Mouse (Mus musculus): Measurements from ENCODE around the gene Ccdc39. TPM values are rescaled to one million over a fixed set of nuclear protein-coding genes. Genes with fewer than 3 reads are reported as not detected.
A peak's percentile ranks its signal among the peaks of the same experiment; 100 is the strongest.

Ccdc39 gene
- total and polyA plus RNA-seq, 3 experiments, result 0.25 to 5.6 (median 0.51) TPM

- TF ChIP-seq CHD2 (IDR thresholded peaks at IDR 0.05; ENCODE audit: low read length) (peak; percentile 100), TBP (conservative IDR thresholded peaks at IDR 0.05; ENCODE audit: low read depth, low read length) (peak; percentile 59; the same call in 1 of the 2 replicates), IRF4 (IDR thresholded peaks at IDR 0.05; ENCODE audit: low read depth, low read length) (peak; percentile 42; the same call in 1 of the 2 replicates), POLR2AphosphoS2 (IDR thresholded peaks at IDR 0.05; ENCODE audit: low read depth, low read length) (peak; percentile 59), RAD21 (IDR thresholded peaks at IDR 0.05; ENCODE audit: low read depth, low read length) (peak; percentile 26), TCF12 (IDR thresholded peaks at IDR 0.05; ENCODE audit: low read depth, low read length) (peak; percentile 92), NELFE (IDR thresholded peaks at IDR 0.05; ENCODE audit: low read depth, low read length) (peak; percentile 94), JUN (IDR thresholded peaks at IDR 0.05; ENCODE audit: insufficient read depth, low read depth, low read length) (no peak), CTCF (conservative IDR thresholded peaks at IDR 0.05 in 1 of 2, IDR thresholded peaks at IDR 0.05 in 1 of 2; ENCODE audit: low read depth in 2 of 2, low read length in 2 of 2) (peak in 1 of 2 experiments; percentile 44; a peak in 2 of 4 replicates), PAX5 (IDR thresholded peaks at IDR 0.05; ENCODE audit: low read length) (no peak), MXI1 (IDR thresholded peaks at IDR 0.05; ENCODE audit: low read depth, low read length) (peak; percentile 84)
Measured at GRCm38 (mm10) chr3:33799617-33800512, 44.2 kb downstream of the Ccdc39 start, which contains the start of gene Ttc14 (continued).

GRCm38 (mm10) chr3:33790975-33791374 is 53.1 kb downstream of the Ccdc39 start:
- dilution Hi-C loops (cut with MboI; ENCODE audit: extremely low pct_ligation_motif_present, extremely low pct_unique_long_range_greater_than_20kb, low sequenced_read_pairs), result no loop called here
- no peaks in the 10 kb centered on the region for H3K36me3 ChIP-seq (replicated peaks in 1 of 2; ENCODE audit: control insufficient read depth in 1 of 2, insufficient read depth in 1 of 2, low read length in 1 of 2)
- TF ChIP-seq MAZ (IDR thresholded peaks at IDR 0.05; ENCODE audit: low read depth, low read length) (no peak), JUN (IDR thresholded peaks at IDR 0.05; ENCODE audit: insufficient read depth, low read depth, low read length) (no peak), IRF4 (IDR thresholded peaks at IDR 0.05; ENCODE audit: low read depth, low read length) (no peak), RAD21 (IDR thresholded peaks at IDR 0.05; ENCODE audit: low read depth, low read length) (peak; percentile 67), CTCF (conservative IDR thresholded peaks at IDR 0.05 in 1 of 2, IDR thresholded peaks at IDR 0.05 in 1 of 2; ENCODE audit: low read depth in 2 of 2, low read length in 2 of 2) (peak in 1 of 2 experiments; percentile 56; a peak in 2 of 4 replicates), GABPA (IDR thresholded peaks at IDR 0.05; ENCODE audit: insufficient replicate concordance, low read depth, low read length) (no peak), USF1 (IDR thresholded peaks at IDR 0.05; ENCODE audit: low read depth, low read length) (no peak), ETS1 (conservative IDR thresholded peaks at IDR 0.05; ENCODE audit: low read depth, low read length) (no peak), ZC3H11A (IDR thresholded peaks at IDR 0.05; ENCODE audit: low read depth, low read length) (no peak), SIN3A (IDR thresholded peaks at IDR 0.05; ENCODE audit: low read length) (no peak), ELF1 (IDR thresholded peaks at IDR 0.05; ENCODE audit: low read depth, low read length) (no peak), CHD2 (IDR thresholded peaks at IDR 0.05; ENCODE audit: low read length) (no peak), SMC3 (IDR thresholded peaks at IDR 0.05; ENCODE audit: low read depth, low read length) (peak; percentile 33; the same call in 1 of the 2 replicates), HCFC1 (IDR thresholded peaks at IDR 0.05; ENCODE audit: low read depth, low read length) (no peak), MAFK (IDR thresholded peaks at IDR 0.05; ENCODE audit: insufficient replicate concordance, low read length) (no peak)

More at GRCm38 (mm10) chr3:33790975-33791374, 53.1 kb downstream of the Ccdc39 start:
- Histone ChIP-seq H3K4me1 (ENCODE audit: control insufficient read depth in 1 of 2, insufficient read depth in 2 of 2) (no peaks in the 10 kb centered on the region), H3K27ac (ENCODE audit: insufficient read depth, low read depth) (no peak overlapping the region), H3K4me2 (ENCODE audit: insufficient read depth, low read depth, poor library complexity, severe bottlenecking) (no peak overlapping the region), H3K79me2 (replicated peaks; ENCODE audit: control insufficient read depth, extremely low read depth, insufficient read depth, poor library complexity, severe bottlenecking) (no peaks in the 10 kb centered on the region), H3K27me3 (replicated peaks) (no peaks in the 10 kb centered on the region), H3K9ac (ENCODE audit: insufficient read depth, low read depth) (no peak overlapping the region), H3K4me3 (replicated peaks in 1 of 3; ENCODE audit: low read depth in 2 of 3, low read length in 2 of 3, poor library complexity in 1 of 3) (no peak overlapping the region), H3K9me3 (replicated peaks; ENCODE audit: low read length) (no peaks in the 10 kb centered on the region)
- in situ Hi-C loops (cut with MboI; ENCODE audit: low pct_ligation_motif_present, low pct_unique_long_range_greater_than_20kb, low sequenced_read_pairs), result no loop called here
- DNase-seq (ENCODE audit: extremely low read depth), result peak; percentile 14

Other genes with a start within 250 kb of the Ccdc39 start
- gene Ttc14, start 44.5 kb downstream of the Ccdc39 start, total RNA-seq (2012; rRNA removed), result 21.5 and 29.0 TPM in 2 replicates
- gene Ttc14, start 44.5 kb downstream of the Ccdc39 start, total RNA-seq (2014; rRNA removed), result 30.5 and 40.3 TPM in 2 replicates
- 36.8 and 38.2 TPM in 2 replicates for gene Ttc14, start 44.5 kb downstream of the Ccdc39 start, polyA plus RNA-seq (2012; ENCODE audit: insufficient read length, low read depth)
- 83.5 and 83.9 TPM in 2 replicates for gene Fxr1, start 175.6 kb upstream of the Ccdc39 start, total RNA-seq (2012; rRNA removed)
- 120 and 130 TPM in 2 replicates for gene Fxr1, start 175.6 kb upstream of the Ccdc39 start, total RNA-seq (2014; rRNA removed)
- 119 and 131 TPM in 2 replicates for gene Fxr1, start 175.6 kb upstream of the Ccdc39 start, polyA plus RNA-seq (2012; ENCODE audit: insufficient read length, low read depth)
- 82.8 and 99.9 TPM in 2 replicates for gene Dnajc19, start 237.0 kb upstream of the Ccdc39 start, total RNA-seq (2012; rRNA removed)
- 116 and 142 TPM in 2 replicates for gene Dnajc19, start 237.0 kb upstream of the Ccdc39 start, total RNA-seq (2014; rRNA removed)
- gene Dnajc19, start 237.0 kb upstream of the Ccdc39 start, polyA plus RNA-seq (2012; ENCODE audit: insufficient read length, low read depth), result 118 and 123 TPM in 2 replicates